Mouse (Mus musculus): ENCODE data around the gene Krt33b. TPM values are rescaled to one million over a fixed set of nuclear protein-coding genes. Genes with fewer than 3 reads are reported as not detected.

Gene Krt33b
- polyA plus RNA-seq, 1 experiment from 2014 or later: not detected

GRCm38 (mm10) chr11:99989881-99990405 is 39.7 kb downstream of the Krt33b start:
- H3K9ac ChIP-seq (replicated peaks; ENCODE audit: low read length): no peak overlapping the region
- ATAC-seq (replicated peaks; ENCODE audit: insufficient number of reproducible peaks, low FRiP score, low TSS enrichment, low read depth) (no peak), DNase-seq (ENCODE audit: low spot score) (no peak)
- no peaks in the 10 kb centered on the region for H3K36me3 ChIP-seq (replicated peaks; ENCODE audit: control insufficient read depth, insufficient read depth, low read depth, low read length)
- no peaks in the 10 kb centered on the region for H3K9me3 ChIP-seq (replicated peaks; ENCODE audit: control insufficient read depth, low read length)
- no peaks in the 10 kb centered on the region for H3K4me1 ChIP-seq (ENCODE audit: control insufficient read depth, insufficient read depth, low read length)
- no peak overlapping the region for H3K27ac ChIP-seq (replicated peaks; ENCODE audit: low read depth, low read length)
- 86% methylated on average over 6 of the region's 6 CpGs for WGBS
- H3K4me3 ChIP-seq (ENCODE audit: low read depth, low read length): no peak overlapping the region
- H3K4me2 ChIP-seq (ENCODE audit: low read depth, low read length): no peak overlapping the region
- H3K27me3 ChIP-seq (ENCODE audit: control insufficient read depth, insufficient read depth, low read length): 0 out of 2 replicates have a peak, but pooled peaks cover 2% of the 10 kb centered on the region

GRCm38 (mm10) chr11:99988530-99988929 is 41.1 kb downstream of the Krt33b start:
- Histone ChIP-seq H3K4me3 (ENCODE audit: low read depth, low read length) (no peak overlapping the region), H3K9me3 (replicated peaks; ENCODE audit: control insufficient read depth, low read length) (no peaks in the 10 kb centered on the region), H3K36me3 (replicated peaks; ENCODE audit: control insufficient read depth, insufficient read depth, low read depth, low read length) (no peaks in the 10 kb centered on the region), H3K4me1 (ENCODE audit: control insufficient read depth, insufficient read depth, low read length) (no peaks in the 10 kb centered on the region), H3K27me3 (ENCODE audit: control insufficient read depth, insufficient read depth, low read length) (no peaks in the 10 kb centered on the region), H3K4me2 (ENCODE audit: low read depth, low read length) (no peak overlapping the region), H3K27ac (replicated peaks; ENCODE audit: low read depth, low read length) (no peak overlapping the region), H3K9ac (replicated peaks; ENCODE audit: low read length) (no peak overlapping the region)
- ATAC-seq (replicated peaks; ENCODE audit: insufficient number of reproducible peaks, low FRiP score, low TSS enrichment, low read depth) (no peak), DNase-seq (ENCODE audit: low spot score) (no peak)
- 91% methylated on average over 3 of the region's 3 CpGs for WGBS

GRCm38 (mm10) chr11:99986180-99986647 is 43.5 kb downstream of the Krt33b start, which contains the start of gene Krtap16-1:
Gene Krtap16-1, minus strand, starts transcription at chr11:99986597.
- H3K4me3 ChIP-seq (ENCODE audit: low read depth, low read length): no peak within 1 kb of the TSS
- H3K9ac ChIP-seq (replicated peaks; ENCODE audit: low read length): no peak within 1 kb of the TSS
- no peaks in the 10 kb centered on the region for H3K27me3 ChIP-seq (ENCODE audit: control insufficient read depth, insufficient read depth, low read length)
- H3K9me3 ChIP-seq (replicated peaks; ENCODE audit: control insufficient read depth, low read length): no peaks in the 10 kb centered on the region
- H3K36me3 ChIP-seq (replicated peaks; ENCODE audit: control insufficient read depth, insufficient read depth, low read depth, low read length): no peaks in the 10 kb centered on the region
- 80% methylated on average over 8 of the region's 8 CpGs for WGBS
- DNase-seq (ENCODE audit: low spot score): no peak
- H3K27ac ChIP-seq (replicated peaks; ENCODE audit: low read depth, low read length): no peak within 1 kb of the TSS
- ATAC-seq (replicated peaks; ENCODE audit: insufficient number of reproducible peaks, low FRiP score, low TSS enrichment, low read depth): no peak
- no peaks in the 10 kb centered on the region for H3K4me1 ChIP-seq (ENCODE audit: control insufficient read depth, insufficient read depth, low read length)
- no peak within 1 kb of the TSS for H3K4me2 ChIP-seq (ENCODE audit: low read depth, low read length)

- no peak overlapping the region for H3K9ac ChIP-seq (replicated peaks; ENCODE audit: low read length)
- WGBS: 85% methylated on average over 20 of the region's 20 CpGs
- no peak overlapping the region for H3K4me2 ChIP-seq (ENCODE audit: low read depth, low read length)
- H3K4me3 ChIP-seq (ENCODE audit: low read depth, low read length): no peak overlapping the region
- no peaks in the 10 kb centered on the region for H3K27me3 ChIP-seq (ENCODE audit: control insufficient read depth, insufficient read depth, low read length)
- no peak overlapping the region for H3K27ac ChIP-seq (replicated peaks; ENCODE audit: low read depth, low read length)
- H3K4me1 ChIP-seq (ENCODE audit: control insufficient read depth, insufficient read depth, low read length): no peaks in the 10 kb centered on the region
- no peaks in the 10 kb centered on the region for H3K36me3 ChIP-seq (replicated peaks; ENCODE audit: control insufficient read depth, insufficient read depth, low read depth, low read length)
- no peaks in the 10 kb centered on the region for H3K9me3 ChIP-seq (replicated peaks; ENCODE audit: control insufficient read depth, low read length)
- ATAC-seq (replicated peaks; ENCODE audit: insufficient number of reproducible peaks, low FRiP score, low TSS enrichment, low read depth) (no peak), DNase-seq (ENCODE audit: low spot score) (no peak)
Observed at GRCm38 (mm10) chr11:99985291-99986092, 44.2 kb downstream of the Krt33b start.

GRCm38 (mm10) chr11:99983442-99983841 is 46.2 kb downstream of the Krt33b start:
- DNase-seq (ENCODE audit: low spot score): no peak
- Histone ChIP-seq H3K27ac (replicated peaks; ENCODE audit: low read depth, low read length) (no peak overlapping the region), H3K4me2 (ENCODE audit: low read depth, low read length) (no peak overlapping the region), H3K9me3 (replicated peaks; ENCODE audit: control insufficient read depth, low read length) (no peaks in the 10 kb centered on the region), H3K4me1 (ENCODE audit: control insufficient read depth, insufficient read depth, low read length) (no peaks in the 10 kb centered on the region), H3K4me3 (ENCODE audit: low read depth, low read length) (no peak overlapping the region), H3K27me3 (ENCODE audit: control insufficient read depth, insufficient read depth, low read length) (no peaks in the 10 kb centered on the region), H3K36me3 (replicated peaks; ENCODE audit: control insufficient read depth, insufficient read depth, low read depth, low read length) (no peaks in the 10 kb centered on the region), H3K9ac (replicated peaks; ENCODE audit: low read length) (no peak overlapping the region)
- 93% methylated on average over 1 of the region's 1 CpGs for WGBS
- ATAC-seq (replicated peaks; ENCODE audit: insufficient number of reproducible peaks, low FRiP score, low TSS enrichment, low read depth): no peak

GRCm38 (mm10) chr11:99982731-99983130 is 46.9 kb downstream of the Krt33b start:
- H3K27me3 ChIP-seq (ENCODE audit: control insufficient read depth, insufficient read depth, low read length): no peaks in the 10 kb centered on the region
- H3K9me3 ChIP-seq (replicated peaks; ENCODE audit: control insufficient read depth, low read length): no peaks in the 10 kb centered on the region
- ATAC-seq (replicated peaks; ENCODE audit: insufficient number of reproducible peaks, low FRiP score, low TSS enrichment, low read depth): no peak
- H3K4me2 ChIP-seq (ENCODE audit: low read depth, low read length): no peak overlapping the region
- 87% methylated on average over 9 of the region's 9 CpGs for WGBS
- H3K36me3 ChIP-seq (replicated peaks; ENCODE audit: control insufficient read depth, insufficient read depth, low read depth, low read length): no peaks in the 10 kb centered on the region
- no peak overlapping the region for H3K4me3 ChIP-seq (ENCODE audit: low read depth, low read length)
- no peaks in the 10 kb centered on the region for H3K4me1 ChIP-seq (ENCODE audit: control insufficient read depth, insufficient read depth, low read length)
- H3K27ac ChIP-seq (replicated peaks; ENCODE audit: low read depth, low read length): no peak overlapping the region
- no peak overlapping the region for H3K9ac ChIP-seq (replicated peaks; ENCODE audit: low read length)
- DNase-seq (ENCODE audit: low spot score): no peak

- no peak within 1 kb of the TSS for H3K9ac ChIP-seq (replicated peaks; ENCODE audit: low read length)
- H3K4me2 ChIP-seq (ENCODE audit: low read depth, low read length): no peak within 1 kb of the TSS
- H3K9me3 ChIP-seq (replicated peaks; ENCODE audit: control insufficient read depth, low read length): no peaks in the 10 kb centered on the region
- no peak within 1 kb of the TSS for H3K4me3 ChIP-seq (ENCODE audit: low read depth, low read length)
- H3K4me1 ChIP-seq (ENCODE audit: control insufficient read depth, insufficient read depth, low read length): no peaks in the 10 kb centered on the region
- H3K27me3 ChIP-seq (ENCODE audit: control insufficient read depth, insufficient read depth, low read length): no peaks in the 10 kb centered on the region
- H3K36me3 ChIP-seq (replicated peaks; ENCODE audit: control insufficient read depth, insufficient read depth, low read depth, low read length): no peaks in the 10 kb centered on the region
- no peak within 1 kb of the TSS for H3K27ac ChIP-seq (replicated peaks; ENCODE audit: low read depth, low read length)
- WGBS: 68% methylated on average over 5 of the region's 5 CpGs
- DNase-seq (ENCODE audit: low spot score) (no peak), ATAC-seq (replicated peaks; ENCODE audit: insufficient number of reproducible peaks, low FRiP score, low TSS enrichment, low read depth) (no peak)
Observed at GRCm38 (mm10) chr11:99978953-99979352, 50.7 kb downstream of the Krt33b start, which contains the start of gene Krtap29-1. Gene Krtap29-1, minus strand, starts transcription at chr11:99979053.

All from embryonic facial prominence, embryonic 11.5 days (tissue).